Mouse (Mus musculus): ENCODE data around the gene Gm15448. TPM values are rescaled to one million over a fixed set of nuclear protein-coding genes. Genes with fewer than 3 reads are reported as not detected.
"Not testable (repeated sequence)": the region's sequence is repeated elsewhere in the genome, so short reads cannot be mapped to it uniquely, and the experiment has no call there.

Gm15448 gene
- not detected for total RNA-seq (2021)

DNA sequence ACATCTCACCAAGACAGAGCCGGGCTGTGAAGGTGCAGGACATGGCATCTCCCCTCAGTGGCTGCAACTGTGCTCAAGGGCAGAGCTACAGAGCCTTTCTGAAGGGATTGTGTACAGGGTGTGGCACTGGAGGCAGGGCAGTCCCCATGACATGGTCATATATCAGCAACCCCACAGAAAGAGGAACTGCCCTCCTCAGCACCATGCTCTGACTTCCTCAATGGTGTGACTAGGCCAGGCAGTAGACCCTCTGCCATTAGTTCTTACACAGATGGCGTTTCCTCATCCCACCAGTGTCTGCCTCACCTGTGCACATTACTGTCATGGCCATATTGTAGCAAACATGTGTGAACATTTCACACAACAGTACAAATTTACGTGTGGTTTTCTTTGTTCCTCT, at the start of gene Gm15448:
Gm15448 (minus strand) TSS at position 89 of the 400 bp plus-strand sequence.
- intact Hi-C loops (cut with DNase I); DNase-seq (ENCODE audit: low spot score in 2 of 2): not testable (repeated sequence)

GRCm38 (mm10) chr7:3875032-3875431, 49.5 kb upstream of the Gm15448 start:
- intact Hi-C loops (cut with DNase I): not testable (repeated sequence)

DNA sequence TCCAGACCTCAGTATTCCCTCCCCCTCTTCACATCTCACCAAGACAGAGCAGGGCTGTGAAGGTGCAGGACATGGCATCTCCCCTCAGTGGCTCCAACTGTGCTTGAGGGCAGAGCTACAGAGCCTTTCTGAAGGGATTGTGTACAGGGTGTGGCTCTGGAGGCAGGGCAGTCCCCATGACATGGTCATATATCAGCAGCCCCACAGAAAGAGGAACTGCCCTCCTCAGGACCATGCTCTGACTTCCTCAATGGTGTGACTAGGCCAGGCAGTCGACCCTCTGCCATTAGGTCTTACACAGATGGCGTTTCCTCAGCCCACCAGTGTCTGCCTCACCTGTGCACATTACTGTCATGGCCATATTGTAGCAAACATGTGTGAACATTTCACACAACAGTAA, 19.5 kb upstream of the Gm15448 start, which contains the start of gene Pira2:
Pira2 (minus strand) TSS at position 101 of the 400 bp plus-strand sequence.
- DNase-seq (ENCODE audit: low spot score in 2 of 2); intact Hi-C loops (cut with DNase I): not testable (repeated sequence)

More at GRCm38 (mm10) chr7:3875032-3875431, 49.5 kb upstream of the Gm15448 start:
- not testable (repeated sequence) for DNase-seq (ENCODE audit: low spot score in 2 of 2)

DNA sequence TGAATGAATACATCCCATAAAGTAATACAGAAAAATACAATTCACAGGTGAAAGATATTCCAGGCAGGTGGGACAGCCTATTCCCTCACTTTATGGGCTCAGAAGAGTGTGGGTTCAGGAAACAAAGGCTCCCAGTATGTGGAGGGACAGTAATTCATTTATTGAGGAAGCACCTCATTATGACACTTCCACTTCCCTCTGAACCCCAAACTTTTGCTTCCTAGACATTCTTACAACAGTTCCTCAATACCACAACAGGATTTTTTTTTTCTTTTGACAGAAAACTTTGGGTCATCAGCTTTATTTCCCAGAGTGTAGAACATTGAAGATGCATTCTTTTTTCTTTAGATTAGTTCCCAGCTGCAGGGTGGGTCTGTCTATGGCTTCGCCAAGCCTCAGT, 12.4 kb upstream of the Gm15448 start:
- DNase-seq (ENCODE audit: low spot score in 2 of 2); intact Hi-C loops (cut with DNase I): not testable (repeated sequence)

GRCm38 (mm10) chr7:3830633-3831032, 5.1 kb upstream of the Gm15448 start:
- intact Hi-C loops (cut with DNase I); DNase-seq (ENCODE audit: low spot score in 2 of 2): not testable (repeated sequence)

GRCm38 (mm10) chr7:3811912-3812311, 13.6 kb downstream of the Gm15448 start:
- intact Hi-C loops (cut with DNase I): loop anchor here (10.0 kb wide), 1 partner anchor 93 kb away; no protein-coding TSS in a partner anchor
- not testable (repeated sequence) for DNase-seq (ENCODE audit: low spot score in 2 of 2)

DNA sequence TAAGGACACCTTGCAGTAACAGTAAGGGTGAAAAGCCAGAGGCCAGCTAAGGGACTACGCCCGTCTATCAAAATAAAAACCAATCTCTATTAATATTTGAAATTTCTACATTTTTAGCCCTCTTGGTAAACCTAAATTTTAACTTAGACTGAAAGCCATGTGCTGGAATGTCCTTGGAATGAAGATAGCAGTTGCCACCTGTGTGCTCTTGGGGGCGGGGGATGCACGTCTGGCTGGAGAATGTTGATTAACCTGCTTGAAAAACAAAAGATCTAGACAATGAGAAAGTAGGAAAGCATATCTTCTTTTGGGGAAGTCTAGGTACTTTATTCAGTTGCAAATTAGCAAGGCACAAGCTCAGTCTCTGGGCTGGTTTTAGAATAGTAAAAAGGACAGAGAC, 22.6 kb downstream of the Gm15448 start:
- intact Hi-C loops (cut with DNase I); DNase-seq (ENCODE audit: low spot score in 2 of 2): not testable (repeated sequence)

GRCm38 (mm10) chr7:3799940-3800339, 25.5 kb downstream of the Gm15448 start:
- intact Hi-C loops (cut with DNase I); DNase-seq (ENCODE audit: low spot score in 2 of 2): not testable (repeated sequence)

DNA sequence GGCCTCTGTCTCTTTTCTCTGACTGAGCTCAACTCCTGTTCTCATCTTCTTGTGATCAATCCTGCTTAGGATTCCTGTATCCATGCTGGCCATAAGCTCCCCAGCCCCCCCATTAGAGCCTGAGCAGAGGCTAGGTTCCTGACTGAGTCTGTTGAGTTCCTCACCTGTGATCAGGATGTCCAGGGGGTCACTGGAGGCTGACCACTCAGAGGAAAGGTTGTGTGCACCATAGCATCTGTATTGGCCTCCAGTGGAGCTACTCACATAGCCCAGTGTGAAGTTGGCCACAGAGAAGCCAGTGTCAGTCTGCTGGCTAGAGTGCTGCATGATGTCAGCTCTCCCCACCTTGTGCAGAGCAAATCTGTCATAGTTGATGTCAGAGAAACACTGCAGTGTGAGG, 29.2 kb downstream of the Gm15448 start:
- intact Hi-C loops (cut with DNase I): not testable (repeated sequence)

More for the DNA sequence above, 29.2 kb downstream of the Gm15448 start:
- DNase-seq (ENCODE audit: low spot score in 2 of 2): not testable (repeated sequence)

Other genes starting within 250 kb of the Gm15448 start
- gene Oscar, start 209.5 kb downstream of the Gm15448 start, total RNA-seq (2021): 1 to 10 TPM in 1 of 2 experiments, under 1 TPM in 1; 0.84 to 1.3 TPM
- 100 to 1,000 TPM; 483 to 557 TPM for gene Ndufa3, start 208.3 kb downstream of the Gm15448 start, total RNA-seq (2021)
- gene Tfpt, start 195.8 kb downstream of the Gm15448 start, total RNA-seq (2021): 10 to 100 TPM; 39.7 to 47.8 TPM
- 10 to 100 TPM; 49.8 to 51.9 TPM for gene Prpf31, start 195.7 kb downstream of the Gm15448 start, total RNA-seq (2021)
- gene Cnot3, start 180.4 kb downstream of the Gm15448 start, total RNA-seq (2021): 10 to 100 TPM; 48.1 to 58.9 TPM
- gene Leng1, start 159.8 kb downstream of the Gm15448 start, total RNA-seq (2021): 1 to 10 TPM; 6.7 to 6.8 TPM
- gene Tmc4, start 148.1 kb downstream of the Gm15448 start, total RNA-seq (2021): 10 to 100 TPM in 1 of 2 experiments, 1 to 10 TPM in 1; 2.4 to 11.0 TPM
- 10 to 100 TPM; 77.3 to 80.0 TPM for gene Tsen34, start 132.8 kb downstream of the Gm15448 start, total RNA-seq (2021)
- gene Mboat7, start 132.2 kb downstream of the Gm15448 start, total RNA-seq (2021): 100 to 1,000 TPM; 208 to 211 TPM
- 100 to 1,000 TPM; 312 to 356 TPM for gene Rps9, start 121.7 kb downstream of the Gm15448 start, total RNA-seq (2021)
- under 1 TPM; 0.23 to 0.32 TPM for gene Pirb, start 105.3 kb downstream of the Gm15448 start, total RNA-seq (2021)
- gene Pira2, start 19.4 kb upstream of the Gm15448 start, total RNA-seq (2021): not detected
- not detected for gene Gm14548, start 72.4 kb upstream of the Gm15448 start, total RNA-seq (2021)
- not detected for gene Lilra6, start 89.8 kb upstream of the Gm15448 start, total RNA-seq (2021)
- 1 to 10 TPM; 6.5 to 7.8 TPM for gene Lair1, start 237.5 kb upstream of the Gm15448 start, total RNA-seq (2021)